Mouse (Mus musculus) hindbrain, embryonic 10.5 days (tissue): ENCODE results near the gene Gemin4. TPM values are rescaled to one million over a fixed set of nuclear protein-coding genes. Genes with fewer than 3 reads are reported as not detected.

Experiments used
- DNase-seq: peaks from one replicate; pipeline ENCODE4 v3.0.0-alpha.2; 2017; ENCODE audit warnings: low spot score
- H3K27ac ChIP-seq: fragments of 300-500 bp; sonication (generic); 2 replicates; pipeline ENCODE4 v1.5.1; 2016; ENCODE audit warnings: mild to moderate bottlenecking, moderate library complexity
- H3K27me3 ChIP-seq: fragments of 300-500 bp; sonication (generic); 2 replicates; pipeline ENCODE4 v1.6.1; 2016; ENCODE audit warnings: mild to moderate bottlenecking; ENCODE audit not compliant: poor library complexity, insufficient read depth, severe bottlenecking
- H3K36me3 ChIP-seq: fragments of 300-500 bp; sonication (generic); 2 replicates; pipeline ENCODE4 v1.6.1; 2016; ENCODE audit warnings: mild to moderate bottlenecking, moderate library complexity
- H3K4me1 ChIP-seq: fragments of 300-500 bp; sonication (generic); replicated peaks from 2 replicates; pipeline ENCODE4 v1.6.1; 2016; ENCODE audit warnings: mild to moderate bottlenecking
- H3K4me3 ChIP-seq: fragments of 300-500 bp; sonication (generic); 2 replicates; pipeline ENCODE4 v1.5.1; 2016; ENCODE audit warnings: mild to moderate bottlenecking, moderate library complexity
- H3K9me3 ChIP-seq: fragments of 300-500 bp; sonication (generic); 2 replicates; pipeline ENCODE4 v1.6.1; 2016; ENCODE audit warnings: mild to moderate bottlenecking, moderate library complexity
- WGBS: fragments of 180-500 bp; shearing (Covaris S2); methylation state at CpG from one replicate; pipeline ENCODE4 v1.1.7; 2016; 5-methylcytosine and 5-hydroxymethylcytosine counted together
- polyA plus RNA-seq: library from polyadenylated mRNA; unstranded; fragments of >200 nt; fragmentation: Nextera tagmentation; extraction: Ambion mirVana; gene quantifications from 2 replicates; pipeline ENCODE4 v1.2.1, GENCODE M21; 2016

Gene Gemin4
- polyA plus RNA-seq, 1 experiment from 2014 or later: 45.4 TPM

GRCm38 (mm10) chr11:76168976-76169375, 48.5 kb downstream of the Gemin4 start:
- H3K27me3 ChIP-seq: no peaks in the 10 kb centered on the region
- 84% methylated on average over 3 of the region's 3 CpGs for WGBS
- H3K4me3 ChIP-seq: no peak overlapping the region
- H3K9me3 ChIP-seq: no peaks in the 10 kb centered on the region
- H3K36me3 ChIP-seq: peaks cover 27% of the 10 kb centered on the region
- no peak for DNase-seq
- H3K27ac ChIP-seq: no peak overlapping the region
- H3K4me1 ChIP-seq: 0 out of 2 replicates have a peak, but pooled peaks cover 3% of the 10 kb centered on the region

GRCm38 (mm10) chr11:76167079-76167765, 50.2 kb downstream of the Gemin4 start:
- Histone ChIP-seq H3K27me3 (no peaks in the 10 kb centered on the region), H3K36me3 (peaks cover 26% of the 10 kb centered on the region), H3K4me1 (0 out of 2 replicates have a peak, but pooled peaks cover 3% of the 10 kb centered on the region), H3K27ac (no peak overlapping the region), H3K4me3 (no peak overlapping the region), H3K9me3 (no peaks in the 10 kb centered on the region)
- peak; percentile 49 for DNase-seq
- WGBS: 40% methylated on average over 5 of the region's 5 CpGs

GRCm38 (mm10) chr11:76166657-76167056, 50.8 kb downstream of the Gemin4 start:
- Histone ChIP-seq H3K4me1 (0 out of 2 replicates have a peak, but pooled peaks cover 3% of the 10 kb centered on the region), H3K27ac (no peak overlapping the region), H3K27me3 (no peaks in the 10 kb centered on the region), H3K4me3 (no peak overlapping the region), H3K36me3 (peaks cover 22% of the 10 kb centered on the region), H3K9me3 (no peaks in the 10 kb centered on the region)
- WGBS: 96% methylated on average over 4 of the region's 4 CpGs
- no peak for DNase-seq

Other genes with a start within 250 kb of the Gemin4 start
- 1.4 and 3.8 TPM in 2 replicates for gene 1700016K19Rik, start 217.8 kb downstream of the Gemin4 start, polyA plus RNA-seq
- gene Rflnb, start 189.9 kb downstream of the Gemin4 start, polyA plus RNA-seq: 14.4 and 15.9 TPM in 2 replicates
- 37.9 and 48.3 TPM in 2 replicates for gene Vps53, start 38.0 kb downstream of the Gemin4 start, polyA plus RNA-seq
- 32.6 and 33.6 TPM in 2 replicates for gene Fam57a, start 38.0 kb downstream of the Gemin4 start, polyA plus RNA-seq
- gene Dbil5, start 56 bp downstream of the Gemin4 start, polyA plus RNA-seq: 0.48 and 0.51 TPM in 2 replicates
- gene Mrm3, start 26.1 kb upstream of the Gemin4 start, polyA plus RNA-seq: 21.5 and 24.7 TPM in 2 replicates
- gene Glod4, start 26.1 kb upstream of the Gemin4 start, polyA plus RNA-seq: 126 and 130 TPM in 2 replicates
- 45.3 and 46.6 TPM in 2 replicates for gene Nxn, start 181.5 kb upstream of the Gemin4 start, polyA plus RNA-seq
- 123 and 148 TPM in 2 replicates for gene Timm22, start 189.3 kb upstream of the Gemin4 start, polyA plus RNA-seq